Mouse (Mus musculus): Measurements from ENCODE around the gene Rgl1.

DNA sequence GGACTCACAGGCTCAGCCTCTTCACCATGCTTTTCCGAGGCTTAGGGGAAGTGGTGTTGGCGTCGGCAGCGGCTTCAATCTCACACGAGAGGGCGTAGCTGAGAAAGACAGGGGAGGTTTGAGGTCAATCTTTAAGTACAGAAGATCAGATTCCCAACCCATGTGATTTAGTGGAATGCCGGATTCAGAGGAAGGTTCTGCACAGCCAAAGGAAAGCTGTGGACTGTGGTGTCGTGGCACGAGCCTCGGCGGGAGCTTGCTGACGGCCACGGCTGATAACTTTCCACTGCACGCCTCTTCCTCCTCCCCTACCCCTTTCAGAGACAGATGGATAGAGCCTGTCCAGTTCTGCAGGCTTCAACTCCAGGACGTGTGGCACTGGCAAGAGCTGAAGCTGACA lies 234.7 kb downstream of the Rgl1 start:
- TF ChIP-seq POLR2A (IDR thresholded peaks at IDR 0.05; ENCODE audit: extremely low read depth, insufficient read depth, low read length): no peak
- no peak for TF ChIP-seq CTCF (IDR thresholded peaks at IDR 0.05; ENCODE audit: extremely low read depth, insufficient read depth, low read length)
